Mouse (Mus musculus) left cerebral cortex, postnatal 10 days (tissue): ENCODE data around the gene Igfbp6. TPM values are rescaled to one million over a fixed set of nuclear protein-coding genes. Genes with fewer than 3 reads are reported as not detected.

Source experiments
- DNase-seq, 2 experiments: peaks; one replicate each; pipeline ENCODE4 v3.0.0; 2021 to 2022; ENCODE audit warnings: low spot score in 2 of 2, mixed read lengths in 1 of 2; ENCODE audit errors: extremely low spot score in 1 of 2
- intact Hi-C: fragments of 180-260 bp; cut with DNase I; formaldehyde crosslinking; loops from one replicate; pipeline ENCODE4 v1.15.1; 2025
- total RNA-seq, 2 experiments: library from RNA; stranded (reverse); gene quantifications; 2 replicates each; pipeline ENCODE4 v1.2.3; 2021

Gene Igfbp6
- total RNA-seq, 2 experiments from 2014 or later: 3.1 to 4.1 TPM

GRCm38 (mm10) chr15:102106754-102107456 is 37.3 kb upstream of the Igfbp6 start:
- DNase-seq: peak in 1 of 2 experiments; percentile 27

DNA sequence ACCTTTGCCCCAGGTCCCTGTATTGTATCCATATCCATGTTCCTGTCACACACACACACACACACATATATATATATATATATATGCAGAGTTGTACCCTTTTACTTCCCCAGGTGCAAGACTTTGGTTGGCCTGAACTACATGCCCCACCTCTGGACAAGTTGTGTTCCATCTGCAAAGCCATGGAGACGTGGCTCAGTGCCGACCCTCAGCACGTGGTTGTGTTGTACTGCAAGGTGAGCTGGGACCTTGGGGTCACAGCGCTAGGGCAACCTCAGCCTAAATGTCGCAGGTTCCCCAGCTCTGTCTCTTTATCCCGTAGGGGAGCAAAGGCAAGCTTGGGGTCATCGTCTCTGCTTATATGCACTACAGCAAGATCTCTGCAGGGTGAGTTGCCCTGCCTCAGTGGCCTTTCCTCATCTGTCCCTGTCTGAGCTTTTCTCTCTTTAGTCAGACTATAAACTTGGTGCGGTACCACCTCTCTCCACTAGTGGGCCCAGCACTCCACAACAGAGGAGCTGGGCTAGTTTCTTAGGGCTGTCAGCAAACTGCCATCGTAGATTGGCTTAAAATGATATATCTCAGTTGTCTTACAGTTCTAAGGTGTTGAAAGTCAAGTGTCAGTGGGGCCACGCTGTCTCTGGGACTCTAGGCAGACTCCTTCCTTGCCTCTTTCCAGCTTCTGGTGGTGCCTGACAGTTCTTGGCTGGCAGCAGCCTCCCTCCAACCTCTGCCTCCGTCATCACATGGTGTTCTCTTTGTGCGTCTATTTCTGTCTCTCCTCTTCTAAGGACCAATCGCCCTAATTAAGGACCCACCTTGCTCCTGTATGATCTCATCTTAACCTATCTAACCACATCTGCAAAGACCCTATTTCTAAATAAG is 36.2 kb upstream of the Igfbp6 start:
- intact Hi-C loops: loop anchor here (5.0 kb wide), 1 partner anchor 34 kb away; the partner anchor contains the start of gene Igfbp6
- DNase-seq: peak in 1 of 2 experiments; percentile 72

More at GRCm38 (mm10) chr15:102106754-102107456, 37.3 kb upstream of the Igfbp6 start:
- intact Hi-C loops: loop anchor here (5.0 kb wide), 1 partner anchor 35 kb away; the partner anchor contains the start of gene Igfbp6

- peak; percentile 74 to 85 for DNase-seq
- intact Hi-C loops: loop anchor here (5.0 kb wide), 1 partner anchor 33 kb away; the partner anchor contains the start of gene Igfbp6
Measured at GRCm38 (mm10) chr15:102108651-102109525, 35.3 kb upstream of the Igfbp6 start.

DNA sequence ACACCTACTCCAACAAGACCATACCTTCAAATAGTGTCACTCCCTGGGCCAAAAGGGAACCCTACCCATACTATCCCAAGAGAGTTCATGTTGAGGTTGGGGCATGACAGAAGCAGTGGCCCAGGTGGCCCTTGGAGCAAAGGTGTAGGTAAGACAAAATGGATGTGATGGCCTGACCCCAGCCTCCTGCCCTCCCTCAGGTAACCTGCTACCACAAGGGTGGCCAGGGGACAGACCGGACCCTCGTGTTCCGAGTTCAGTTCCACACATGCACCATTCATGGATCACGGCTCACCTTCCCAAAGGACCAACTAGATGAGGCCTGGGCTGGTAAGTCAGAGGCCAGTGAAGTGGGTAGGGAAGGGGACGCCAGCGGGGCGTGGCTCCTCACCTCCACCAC is 33.9 kb upstream of the Igfbp6 start:
- intact Hi-C loops: loop anchor here (10.0 kb wide), 1 partner anchor 115 kb away; no protein-coding TSS in a partner anchor
- DNase-seq: no peak

DNA sequence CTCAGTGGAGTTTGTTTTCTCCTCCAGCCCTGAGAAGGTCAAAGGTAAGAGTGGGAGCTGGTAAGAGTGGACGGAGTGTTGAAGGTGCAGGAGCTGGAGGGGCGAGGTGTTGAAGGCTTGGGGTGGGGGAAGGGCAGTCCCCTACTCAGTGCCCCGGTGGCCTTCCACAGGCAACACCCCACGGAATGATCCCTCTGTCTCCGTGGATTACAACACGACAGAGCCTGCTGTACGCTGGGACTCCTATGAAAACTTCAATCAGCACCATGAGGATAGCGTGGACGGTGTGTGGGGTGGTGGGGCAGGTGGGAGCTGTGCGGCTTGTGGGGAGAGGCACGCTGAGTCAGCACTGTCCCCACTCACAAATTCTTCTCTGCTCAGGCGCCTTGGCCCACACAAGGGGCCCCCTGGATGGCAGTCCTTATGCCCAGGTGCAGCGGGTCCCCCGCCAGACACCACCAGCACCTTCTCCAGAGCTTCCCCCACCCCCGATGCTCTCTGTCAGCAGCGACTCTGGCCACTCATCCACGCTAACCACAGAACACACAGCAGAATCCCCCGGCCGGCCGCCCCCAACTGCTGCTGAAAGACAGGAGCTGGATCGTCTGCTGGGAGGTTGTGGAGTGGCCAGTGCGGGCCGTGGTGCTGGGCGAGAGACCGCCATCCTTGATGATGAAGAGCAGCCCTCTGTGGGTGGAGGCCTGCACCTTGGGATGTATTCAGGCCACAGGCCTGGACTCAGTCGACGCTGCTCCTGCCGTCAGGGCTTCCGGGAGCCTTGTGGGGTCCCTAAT is 33.3 kb upstream of the Igfbp6 start:
- intact Hi-C loops: loop anchor here (10.0 kb wide), 1 partner anchor 114 kb away; no protein-coding TSS in a partner anchor
- no peak for DNase-seq

DNA sequence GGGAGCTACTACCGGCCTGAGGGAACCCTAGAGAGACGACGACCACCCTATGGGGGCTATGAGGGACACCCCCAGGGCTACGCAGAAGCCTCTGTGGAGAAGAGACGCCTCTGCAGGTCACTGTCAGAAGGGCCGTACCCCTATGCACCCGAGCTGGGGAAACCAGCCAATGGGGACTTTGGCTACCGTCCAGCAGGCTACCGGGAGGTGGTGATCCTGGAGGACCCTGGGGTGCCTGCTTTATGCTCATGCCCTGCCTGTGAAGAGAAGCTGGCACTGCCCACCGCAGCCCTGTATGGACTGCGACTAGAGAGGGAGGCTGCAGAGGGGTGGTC is 32.7 kb upstream of the Igfbp6 start:
- intact Hi-C loops: loop anchor here (10.0 kb wide), 1 partner anchor 113 kb away; no protein-coding TSS in a partner anchor
- no peak for DNase-seq

- intact Hi-C loops: loop anchor here (10.0 kb wide), 1 partner anchor 113 kb away; no protein-coding TSS in a partner anchor
- no peak for DNase-seq
Measured at GRCm38 (mm10) chr15:102112181-102112580, 32.0 kb upstream of the Igfbp6 start.

- DNase-seq: no peak
- intact Hi-C loops: loop anchor here (10.0 kb wide), 1 partner anchor 112 kb away; no protein-coding TSS in a partner anchor
Measured at GRCm38 (mm10) chr15:102112827-102113226, 31.3 kb upstream of the Igfbp6 start.

DNA sequence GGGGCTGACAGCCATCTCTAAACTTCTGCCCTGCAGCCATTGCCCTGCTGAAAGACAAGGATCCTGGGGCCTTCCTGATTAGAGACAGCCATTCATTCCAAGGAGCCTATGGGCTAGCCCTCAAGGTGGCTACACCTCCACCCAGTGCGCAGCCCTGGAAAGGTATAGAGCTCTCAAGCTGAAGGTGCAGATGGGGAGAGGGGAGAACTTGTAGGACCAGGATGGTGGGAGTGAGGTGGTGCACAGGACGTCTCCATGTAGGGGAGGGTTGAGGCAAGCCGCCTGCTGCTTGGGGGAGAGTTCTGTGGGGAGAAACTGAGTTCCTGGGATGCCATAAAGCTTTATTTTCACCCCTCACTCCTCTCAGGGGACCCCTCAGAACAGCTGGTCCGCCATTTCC is 30.5 kb upstream of the Igfbp6 start:
- intact Hi-C loops: loop anchor here (10.0 kb wide), 1 partner anchor 111 kb away; no protein-coding TSS in a partner anchor
- DNase-seq: no peak

GRCm38 (mm10) chr15:102114651-102115260 is 29.4 kb upstream of the Igfbp6 start:
- intact Hi-C loops: loop anchor here (10.0 kb wide), 1 partner anchor 110 kb away; no protein-coding TSS in a partner anchor
- no peak for DNase-seq

GRCm38 (mm10) chr15:102115731-102116231 is 28.4 kb upstream of the Igfbp6 start:
- intact Hi-C loops: loop anchor here (10.0 kb wide), 1 partner anchor 109 kb away; no protein-coding TSS in a partner anchor
- no peak for DNase-seq

DNA sequence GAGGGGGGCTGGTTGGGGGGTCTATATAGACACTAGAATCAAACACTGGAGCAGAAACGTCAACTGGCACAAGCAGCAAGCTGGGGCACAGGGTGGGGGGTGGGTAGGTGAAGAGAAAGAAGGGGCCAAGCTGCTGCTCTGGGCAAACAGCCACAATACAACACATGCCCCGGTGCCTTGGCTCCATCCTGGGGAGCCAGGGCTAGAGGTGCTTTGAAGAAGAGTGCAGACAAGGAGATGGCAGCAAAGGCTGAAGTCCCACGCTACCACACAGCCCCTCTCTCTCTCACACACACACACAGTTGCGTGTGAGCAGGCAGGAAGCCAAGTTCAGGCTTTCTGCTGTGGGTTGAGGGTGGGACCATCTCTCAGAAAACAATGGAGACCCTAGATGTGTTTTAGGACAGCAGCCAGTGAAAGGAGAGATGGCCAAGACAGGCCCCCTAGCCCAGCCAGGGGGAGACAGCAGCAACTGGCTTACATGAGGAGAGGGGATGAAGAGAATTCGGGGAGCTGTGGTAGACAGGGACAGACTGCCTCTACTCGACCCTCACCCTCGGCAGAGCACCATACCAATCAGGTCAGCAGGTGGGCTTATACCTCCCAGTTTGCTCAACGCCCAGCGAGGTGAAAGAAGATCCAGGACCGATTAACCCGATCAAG is 27.3 kb upstream of the Igfbp6 start:
- intact Hi-C loops: loop anchor here (10.0 kb wide), 1 partner anchor 108 kb away; no protein-coding TSS in a partner anchor
- no peak for DNase-seq

DNA sequence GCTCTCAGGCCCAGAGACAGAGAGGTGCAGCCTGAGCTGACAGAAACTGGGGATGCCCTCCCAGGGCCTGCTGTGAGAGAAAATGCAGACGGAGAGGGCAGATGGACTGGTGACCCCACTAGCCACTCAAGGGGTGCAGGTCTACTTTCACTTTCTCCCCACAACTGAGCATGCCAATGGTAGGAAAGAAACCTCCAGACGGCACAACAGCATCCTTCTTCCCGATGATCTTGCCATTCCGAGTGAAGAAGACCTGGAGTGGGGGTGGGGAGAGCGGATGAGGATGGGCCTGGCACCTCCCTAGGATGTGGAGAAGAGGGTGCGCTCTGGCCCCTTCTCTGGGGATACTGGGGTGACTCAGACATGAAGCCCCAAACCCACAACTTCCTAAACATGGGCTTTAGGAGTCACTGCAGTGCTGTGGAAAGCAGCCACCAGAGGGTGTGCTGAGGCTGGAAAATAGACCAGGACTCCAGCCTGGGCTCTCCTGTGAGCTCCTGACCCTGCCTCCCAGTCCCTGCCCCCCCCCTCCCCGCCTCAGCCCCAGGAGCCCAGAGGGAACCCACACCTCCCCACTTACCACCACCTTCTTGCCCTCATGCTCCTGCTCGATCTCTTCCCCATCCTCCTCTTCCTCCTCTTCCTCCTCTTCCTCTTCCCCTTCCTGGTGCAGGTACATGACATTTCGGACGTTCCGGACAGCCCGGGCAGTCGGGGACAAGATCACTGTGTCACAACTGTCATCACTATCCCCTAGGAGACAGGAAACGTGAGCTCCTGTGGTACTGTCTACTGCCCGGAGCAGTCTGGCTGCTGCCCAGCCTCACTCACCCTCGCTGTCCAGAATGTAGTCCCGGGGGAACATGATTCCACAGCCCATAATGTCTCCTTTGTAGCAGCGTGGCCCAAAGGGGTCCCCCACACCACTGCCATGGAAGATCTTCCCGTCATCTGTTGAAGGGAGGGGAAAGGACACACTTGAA is 26.4 kb upstream of the Igfbp6 start:
- no peak for DNase-seq
- intact Hi-C loops: loop anchor here (10.0 kb wide), 1 partner anchor 107 kb away; no protein-coding TSS in a partner anchor

GRCm38 (mm10) chr15:102118591-102118990 is 25.6 kb upstream of the Igfbp6 start:
- intact Hi-C loops: loop anchor here (10.0 kb wide), 1 partner anchor 106 kb away; no protein-coding TSS in a partner anchor
- no peak for DNase-seq
